Mouse (Mus musculus): Measurements from ENCODE around the gene Steap4. TPM values are rescaled to one million over a fixed set of nuclear protein-coding genes. Genes with fewer than 3 reads are reported as not detected.
"Not testable (repeated sequence)": the region's sequence is repeated elsewhere in the genome, so short reads cannot be mapped to it uniquely, and the experiment has no call there.

The Steap4 gene
- total and polyA plus RNA-seq, 3 experiments, result not detected

GRCm38 (mm10) chr5:7923666-7924065 lies 36.6 kb upstream of the Steap4 start:
- no peak for DNase-seq (ENCODE audit: low spot score)
- no peak for ATAC-seq (ENCODE audit: extremely low read depth, insufficient number of reproducible peaks, low FRiP score, poor library complexity, severe bottlenecking)
- TF ChIP-seq GATA1 (IDR thresholded peaks at IDR 0.05; ENCODE audit: borderline replicate concordance, low read length) (no peak), CTCF (IDR thresholded peaks at IDR 0.05; ENCODE audit: low read depth, low read length) (no peak), GATA2 (IDR thresholded peaks at IDR 0.05; ENCODE audit: borderline replicate concordance, low read depth, low read length) (no peak)
- no peaks in the 10 kb centered on the region for H3K4me1 ChIP-seq (ENCODE audit: insufficient read depth, low read depth, low read length)
- H3K9me3 ChIP-seq (replicated peaks), result no peaks in the 10 kb centered on the region
- H3K36me3 ChIP-seq (replicated peaks), result no peaks in the 10 kb centered on the region
- H3K4me3 ChIP-seq (ENCODE audit: low read depth, low read length), result no peak overlapping the region
- no peaks in the 10 kb centered on the region for H3K27me3 ChIP-seq (ENCODE audit: insufficient read depth, low read length)

GRCm38 (mm10) chr5:7932234-7933221 lies 27.7 kb upstream of the Steap4 start:
- no peak for TF ChIP-seq POLR2AphosphoS5 (IDR thresholded peaks at IDR 0.05; ENCODE audit: insufficient replicate concordance, low read depth, low read length)
- no peak for TF ChIP-seq GATA1 (IDR thresholded peaks at IDR 0.05; ENCODE audit: borderline replicate concordance, low read length)
- TF ChIP-seq TAL1 (conservative IDR thresholded peaks at IDR 0.05; ENCODE audit: low read depth, low read length), result no peak
- no peak for TF ChIP-seq GATA2 (IDR thresholded peaks at IDR 0.05; ENCODE audit: borderline replicate concordance, low read depth, low read length)
- TF ChIP-seq CTCF (IDR thresholded peaks at IDR 0.05; ENCODE audit: low read depth, low read length), result no peak
- Histone ChIP-seq H3K4me3 (ENCODE audit: low read depth, low read length) (no peak overlapping the region), H3K9me3 (replicated peaks) (no peaks in the 10 kb centered on the region), H3K36me3 (replicated peaks) (no peaks in the 10 kb centered on the region), H3K27me3 (ENCODE audit: insufficient read depth, low read length) (no peaks in the 10 kb centered on the region), H3K4me1 (ENCODE audit: insufficient read depth, low read depth, low read length) (no peaks in the 10 kb centered on the region)
- no peak for DNase-seq (ENCODE audit: low spot score)
- no peak for ATAC-seq (ENCODE audit: extremely low read depth, insufficient number of reproducible peaks, low FRiP score, poor library complexity, severe bottlenecking)

- not testable (repeated sequence) for H3K27me3 ChIP-seq (ENCODE audit: insufficient read depth, low read length); H3K9me3 ChIP-seq (replicated peaks); H3K4me1 ChIP-seq (ENCODE audit: insufficient read depth, low read depth, low read length); H3K36me3 ChIP-seq (replicated peaks); H3K4me3 ChIP-seq (ENCODE audit: low read depth, low read length); DNase-seq (ENCODE audit: low spot score); ATAC-seq (ENCODE audit: extremely low read depth, insufficient number of reproducible peaks, low FRiP score, poor library complexity, severe bottlenecking)
Observed at GRCm38 (mm10) chr5:7933495-7933894, 26.8 kb upstream of the Steap4 start.

DNA sequence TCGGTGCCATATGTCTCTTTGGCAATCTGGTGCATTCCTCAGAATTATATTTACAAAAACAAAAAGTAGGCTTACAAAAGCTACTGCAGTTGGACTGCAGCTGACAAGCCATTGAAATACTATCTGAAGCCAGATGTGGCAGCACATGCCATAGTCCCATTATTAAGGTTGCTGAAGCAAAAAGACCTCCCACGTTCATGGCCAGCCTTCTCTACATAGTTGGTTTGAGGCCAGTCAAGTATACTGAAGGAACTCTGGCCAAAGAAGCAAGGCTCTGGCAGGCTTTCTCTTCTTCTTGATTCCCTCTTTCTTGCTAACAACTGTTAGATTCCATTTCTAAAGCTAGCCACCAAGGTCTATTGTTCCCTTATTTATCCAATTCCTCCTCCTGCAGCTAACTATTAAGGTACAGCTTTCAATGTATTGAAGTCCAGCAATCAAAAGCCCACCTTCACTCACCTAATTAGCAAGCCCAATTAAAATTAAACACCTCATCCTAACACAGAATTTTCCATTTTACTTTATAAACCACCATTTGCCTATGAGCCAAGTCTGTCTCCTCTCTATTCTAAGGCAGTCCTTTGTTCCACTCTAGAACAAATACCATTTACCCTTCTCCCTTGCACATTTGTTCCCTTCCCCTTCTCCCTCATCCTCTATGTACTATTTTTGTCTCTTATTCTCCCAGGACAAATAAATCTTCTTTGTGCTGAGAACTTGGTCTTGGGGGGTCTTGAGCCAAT lies 26.2 kb upstream of the Steap4 start:
- TF ChIP-seq TAL1 (conservative IDR thresholded peaks at IDR 0.05; ENCODE audit: low read depth, low read length) (no peak), GATA1 (IDR thresholded peaks at IDR 0.05; ENCODE audit: borderline replicate concordance, low read length) (no peak), GATA2 (IDR thresholded peaks at IDR 0.05; ENCODE audit: borderline replicate concordance, low read depth, low read length) (no peak), CTCF (IDR thresholded peaks at IDR 0.05; ENCODE audit: low read depth, low read length) (no peak), POLR2AphosphoS5 (IDR thresholded peaks at IDR 0.05; ENCODE audit: insufficient replicate concordance, low read depth, low read length) (no peak)
- DNase-seq (ENCODE audit: low spot score) (no peak), ATAC-seq (ENCODE audit: extremely low read depth, insufficient number of reproducible peaks, low FRiP score, poor library complexity, severe bottlenecking) (no peak)

DNA sequence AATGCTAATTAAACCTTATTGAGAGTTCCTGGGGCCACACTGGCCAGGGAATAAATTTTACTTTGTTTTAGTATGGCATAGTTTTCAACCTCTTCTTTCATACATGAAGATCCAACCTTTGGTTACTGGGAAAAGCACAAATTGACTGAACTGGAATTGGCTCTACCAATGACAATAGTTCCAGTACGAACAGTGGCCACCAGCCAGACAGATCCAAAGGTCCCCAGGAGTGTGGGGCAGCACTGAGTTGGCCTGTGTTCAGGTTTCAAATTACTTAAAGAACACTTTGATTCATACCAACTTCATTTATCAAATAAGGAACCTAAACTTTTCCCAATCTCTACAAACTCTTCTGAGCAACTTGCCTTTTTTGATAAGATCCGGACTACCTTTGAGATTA lies 5.4 kb upstream of the Steap4 start:
- DNase-seq (ENCODE audit: low spot score) (no peak), ATAC-seq (ENCODE audit: extremely low read depth, insufficient number of reproducible peaks, low FRiP score, poor library complexity, severe bottlenecking) (no peak)

More for the DNA sequence above, 26.2 kb upstream of the Steap4 start:
- H3K9me3 ChIP-seq (replicated peaks), result no peaks in the 10 kb centered on the region
- no peaks in the 10 kb centered on the region for H3K4me1 ChIP-seq (ENCODE audit: insufficient read depth, low read depth, low read length)
- H3K27me3 ChIP-seq (ENCODE audit: insufficient read depth, low read length), result no peaks in the 10 kb centered on the region
- no peak overlapping the region for H3K4me3 ChIP-seq (ENCODE audit: low read depth, low read length)
- no peaks in the 10 kb centered on the region for H3K36me3 ChIP-seq (replicated peaks)

DNA sequence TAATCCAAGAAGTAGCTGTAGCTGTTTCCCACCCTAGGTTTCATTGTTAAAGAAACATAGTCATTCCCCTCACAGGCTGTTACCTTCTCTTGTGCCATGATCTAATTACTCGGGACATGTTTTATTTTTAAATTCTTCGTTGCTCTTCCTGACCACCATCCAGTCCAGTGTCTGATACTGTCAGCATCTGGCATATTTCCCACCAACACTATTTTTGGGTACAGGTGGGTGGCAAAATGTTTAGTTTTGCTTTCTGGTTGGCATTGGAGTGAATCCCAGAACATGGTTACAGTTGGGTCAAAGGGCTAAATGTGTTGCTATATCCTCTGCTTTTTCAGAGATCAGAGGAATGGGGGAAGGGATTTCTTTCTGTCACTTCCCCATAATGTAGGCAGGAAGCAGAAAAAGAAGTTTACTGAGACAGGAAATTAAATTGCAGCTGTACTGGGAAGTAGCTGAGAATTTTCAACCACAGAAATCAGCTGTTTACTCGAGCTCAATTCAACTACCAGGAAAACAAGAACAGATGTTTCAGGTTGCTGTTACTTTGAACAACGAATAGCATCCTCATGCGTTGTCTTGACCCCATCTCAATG lies 4.8 kb upstream of the Steap4 start:
- no peaks in the 10 kb centered on the region for H3K36me3 ChIP-seq (replicated peaks)
- H3K27me3 ChIP-seq (ENCODE audit: insufficient read depth, low read length), result no peaks in the 10 kb centered on the region; the same call in 1 of the 2 replicates
- no peak for TF ChIP-seq TAL1 (conservative IDR thresholded peaks at IDR 0.05; ENCODE audit: low read depth, low read length)
- no peak for TF ChIP-seq GATA2 (IDR thresholded peaks at IDR 0.05; ENCODE audit: borderline replicate concordance, low read depth, low read length)
- DNase-seq (ENCODE audit: low spot score) (no peak), ATAC-seq (ENCODE audit: extremely low read depth, insufficient number of reproducible peaks, low FRiP score, poor library complexity, severe bottlenecking) (no peak)
- H3K4me1 ChIP-seq (ENCODE audit: insufficient read depth, low read depth, low read length), result no peaks in the 10 kb centered on the region
- no peaks in the 10 kb centered on the region for H3K9me3 ChIP-seq (replicated peaks)
- no peak overlapping the region for H3K4me3 ChIP-seq (ENCODE audit: low read depth, low read length)

More for the DNA sequence above, 5.4 kb upstream of the Steap4 start:
- TF ChIP-seq GATA2 (IDR thresholded peaks at IDR 0.05; ENCODE audit: borderline replicate concordance, low read depth, low read length), result no peak
- no peak for TF ChIP-seq TAL1 (conservative IDR thresholded peaks at IDR 0.05; ENCODE audit: low read depth, low read length)
- no peak for TF ChIP-seq CTCF (IDR thresholded peaks at IDR 0.05; ENCODE audit: low read depth, low read length)
- no peak for TF ChIP-seq POLR2AphosphoS5 (IDR thresholded peaks at IDR 0.05; ENCODE audit: insufficient replicate concordance, low read depth, low read length)
- TF ChIP-seq GATA1 (IDR thresholded peaks at IDR 0.05; ENCODE audit: borderline replicate concordance, low read length), result no peak
- Histone ChIP-seq H3K36me3 (replicated peaks) (no peaks in the 10 kb centered on the region), H3K27me3 (ENCODE audit: insufficient read depth, low read length) (no peaks in the 10 kb centered on the region), H3K9me3 (replicated peaks) (no peaks in the 10 kb centered on the region), H3K4me3 (ENCODE audit: low read depth, low read length) (no peak overlapping the region), H3K4me1 (ENCODE audit: insufficient read depth, low read depth, low read length) (no peaks in the 10 kb centered on the region)
